Mouse (Mus musculus): ENCODE measurements at regions not wholly inside any gene's neighbourhood (a gene's known extent, or its start where the extent isn't known, plus 50 kb on each side); places are given as distances from the start of the nearest gene placed in this dataset.

GRCm38 (mm10) chr3:149796123-149796522 lies 805.8 kb upstream of the Adgrl2 start:
- H3K9me3 ChIP-seq, result no peaks in the 10 kb centered on the region
- H3K27me3 ChIP-seq, result no peaks in the 10 kb centered on the region
- 88% methylated on average over 2 of the region's 2 CpGs for WGBS
- no peak overlapping the region for H3K4me2 ChIP-seq (replicated peaks)
- H3K4me1 ChIP-seq (replicated peaks), result no peaks in the 10 kb centered on the region
- H3K4me3 ChIP-seq (replicated peaks), result no peak overlapping the region
- H3K27ac ChIP-seq, result no peak overlapping the region
- no peak for ATAC-seq
- no peaks in the 10 kb centered on the region for H3K36me3 ChIP-seq
- no peak overlapping the region for H3K9ac ChIP-seq (replicated peaks)

DNA sequence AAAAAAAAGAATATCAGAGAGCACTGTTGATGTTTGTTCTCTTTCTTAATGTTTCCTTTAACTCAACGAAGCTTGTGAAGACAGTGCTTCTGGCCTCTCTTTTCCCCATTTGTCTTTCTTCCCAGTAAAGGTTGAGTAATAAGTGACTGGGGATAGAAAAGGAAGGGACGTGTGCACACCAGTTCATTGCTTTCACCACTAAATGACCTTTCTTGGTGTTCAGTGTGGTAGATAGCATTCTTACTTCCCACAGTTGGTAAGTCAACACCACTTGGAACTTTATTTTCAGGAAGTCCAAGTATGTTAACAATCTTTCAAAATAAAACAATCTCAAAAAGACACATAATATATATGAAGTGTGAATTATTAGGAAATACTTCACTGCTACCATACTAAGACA lies 801.2 kb upstream of the Adgrl2 start:
- no peaks in the 10 kb centered on the region for H3K9me3 ChIP-seq
- H3K36me3 ChIP-seq, result no peaks in the 10 kb centered on the region
- H3K4me2 ChIP-seq (replicated peaks), result no peak overlapping the region
- WGBS, result 90% methylated on average over 2 of the region's 2 CpGs
- no peak overlapping the region for H3K4me3 ChIP-seq (replicated peaks)
- no peaks in the 10 kb centered on the region for H3K4me1 ChIP-seq (replicated peaks)
- no peak overlapping the region for H3K9ac ChIP-seq (replicated peaks)
- H3K27me3 ChIP-seq, result no peaks in the 10 kb centered on the region
- H3K27ac ChIP-seq, result no peak overlapping the region
- no peak for ATAC-seq

DNA sequence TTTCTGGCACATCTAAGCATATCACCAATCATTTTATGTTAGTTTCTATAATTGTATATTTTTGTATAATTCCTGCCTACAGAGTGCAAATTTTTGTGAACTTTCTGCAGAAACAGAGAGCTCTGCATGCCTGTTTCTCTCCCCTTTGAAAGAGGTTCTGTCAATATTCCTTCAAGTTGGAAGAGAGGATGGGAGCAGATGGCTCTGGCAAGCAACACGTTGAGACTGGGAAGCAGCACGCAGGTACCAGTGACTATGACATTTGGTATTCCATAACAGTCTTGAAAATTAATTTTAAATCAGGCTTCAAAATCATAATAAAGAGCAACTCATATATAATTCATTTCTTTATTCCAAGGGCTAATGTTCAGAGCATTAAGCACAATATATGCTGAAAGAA lies 795.7 kb upstream of the Adgrl2 start:
- H3K4me2 ChIP-seq (replicated peaks), result no peak overlapping the region
- no peak for ATAC-seq
- H3K9ac ChIP-seq (replicated peaks), result no peak overlapping the region
- 0 out of 2 replicates have a peak, but pooled peaks cover 5% of the 10 kb centered on the region for H3K4me1 ChIP-seq (replicated peaks)
- H3K9me3 ChIP-seq, result no peaks in the 10 kb centered on the region
- H3K4me3 ChIP-seq (replicated peaks), result no peak overlapping the region
- no peaks in the 10 kb centered on the region for H3K36me3 ChIP-seq
- 94% methylated on average over 2 of the region's 2 CpGs for WGBS
- no peak overlapping the region for H3K27ac ChIP-seq
- H3K27me3 ChIP-seq, result peaks cover 6% of the 10 kb centered on the region; the same call in 1 of the 2 replicates

DNA sequence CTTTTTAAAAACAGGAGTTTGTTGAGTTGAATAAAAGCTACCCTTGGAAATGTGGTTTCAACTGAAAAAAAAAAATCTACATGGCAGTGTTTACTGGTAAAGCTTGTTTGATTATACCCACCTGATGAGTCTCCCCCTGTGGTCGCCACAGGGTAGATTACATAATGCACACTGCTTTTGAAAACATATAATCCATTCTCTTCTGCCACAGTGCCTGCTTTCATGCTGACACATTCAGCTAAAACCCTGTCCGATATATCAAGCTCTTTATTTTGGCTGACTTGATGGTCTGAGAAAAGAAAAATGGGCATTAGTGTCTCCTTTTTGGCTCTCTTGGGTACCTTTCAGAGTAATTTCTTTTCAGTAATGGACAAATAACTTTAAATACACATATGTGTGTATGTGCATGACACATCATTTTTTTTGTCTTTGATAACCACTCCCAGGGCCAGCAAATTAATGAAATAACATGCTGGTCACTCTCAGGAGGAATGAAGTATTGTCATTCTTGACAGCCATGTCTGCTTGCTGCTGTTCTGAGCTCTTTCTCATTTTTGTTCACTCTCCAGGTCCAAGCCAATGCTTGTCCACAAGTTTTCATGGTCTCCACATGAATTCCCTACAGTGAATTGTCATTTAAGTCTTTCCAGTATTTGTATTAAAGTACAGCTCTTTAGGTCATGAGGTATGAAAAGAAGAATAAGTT lies 793.7 kb upstream of the Adgrl2 start:
- WGBS, result 23% methylated on average over 2 of the region's 2 CpGs
- H3K9ac ChIP-seq (replicated peaks), result no peak overlapping the region
- no peak overlapping the region for H3K4me3 ChIP-seq (replicated peaks)
- H3K27ac ChIP-seq, result no peak overlapping the region
- ATAC-seq, result no peak
- H3K9me3 ChIP-seq, result no peaks in the 10 kb centered on the region
- H3K36me3 ChIP-seq, result no peaks in the 10 kb centered on the region
- H3K4me1 ChIP-seq (replicated peaks), result 0 out of 2 replicates have a peak, but pooled peaks cover 5% of the 10 kb centered on the region
- peaks cover 6% of the 10 kb centered on the region; the same call in 1 of the 2 replicates for H3K27me3 ChIP-seq
- no peak overlapping the region for H3K4me2 ChIP-seq (replicated peaks)

DNA sequence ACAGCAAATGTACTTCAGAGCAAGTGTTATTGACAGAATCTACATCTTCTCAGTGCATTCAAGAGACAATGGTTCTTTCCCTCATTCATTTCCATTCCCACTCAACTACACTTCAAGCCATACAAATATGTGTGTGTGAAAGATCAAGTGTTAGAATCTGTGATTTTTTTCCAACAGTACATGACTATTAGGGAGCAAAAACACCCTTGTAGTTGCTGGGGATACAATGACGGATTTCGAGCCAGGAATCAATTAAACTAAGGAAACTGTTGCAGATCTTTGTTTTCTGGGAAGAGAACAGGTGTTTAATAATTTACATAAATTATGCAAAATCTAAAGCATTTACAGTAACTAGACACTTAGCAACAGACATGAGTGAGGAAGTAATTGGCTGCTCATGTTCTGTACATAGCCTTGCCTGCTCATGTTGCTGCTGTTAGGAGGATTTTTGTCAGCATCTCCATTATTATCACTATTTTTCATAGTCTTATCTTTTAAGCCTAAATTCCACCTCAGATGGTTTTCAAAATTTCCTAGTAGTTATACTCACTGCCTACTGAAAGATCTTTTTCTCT lies 777.6 kb upstream of the Adgrl2 start:
- Histone ChIP-seq H3K9me3 (no peaks in the 10 kb centered on the region), H3K27ac (no peak overlapping the region), H3K9ac (replicated peaks) (no peak overlapping the region), H3K4me2 (replicated peaks) (no peak overlapping the region), H3K27me3 (no peaks in the 10 kb centered on the region), H3K36me3 (no peaks in the 10 kb centered on the region), H3K4me1 (replicated peaks) (no peaks in the 10 kb centered on the region), H3K4me3 (replicated peaks) (no peak overlapping the region)
- 78% methylated on average over 2 of the region's 2 CpGs for WGBS
- no peak for ATAC-seq

GRCm38 (mm10) chr3:149761245-149761644 lies 770.9 kb upstream of the Adgrl2 start:
- ATAC-seq, result no peak
- H3K27ac ChIP-seq, result no peak overlapping the region
- no peak overlapping the region for H3K4me2 ChIP-seq (replicated peaks)
- H3K27me3 ChIP-seq, result no peaks in the 10 kb centered on the region
- no peaks in the 10 kb centered on the region for H3K9me3 ChIP-seq
- no peak overlapping the region for H3K9ac ChIP-seq (replicated peaks)
- H3K4me3 ChIP-seq (replicated peaks), result no peak overlapping the region
- H3K36me3 ChIP-seq, result no peaks in the 10 kb centered on the region
- no peaks in the 10 kb centered on the region for H3K4me1 ChIP-seq (replicated peaks)
- 94% methylated on average over 2 of the region's 2 CpGs for WGBS

GRCm38 (mm10) chr3:149757910-149758592 lies 767.7 kb upstream of the Adgrl2 start:
- Histone ChIP-seq H3K9me3 (no peaks in the 10 kb centered on the region; the same call in 1 of the 2 replicates), H3K9ac (replicated peaks) (no peak overlapping the region), H3K27me3 (no peaks in the 10 kb centered on the region), H3K27ac (no peak overlapping the region), H3K4me1 (replicated peaks) (no peaks in the 10 kb centered on the region), H3K4me2 (replicated peaks) (no peak overlapping the region), H3K36me3 (no peaks in the 10 kb centered on the region), H3K4me3 (replicated peaks) (no peak overlapping the region)
- WGBS, result 82% methylated on average over 6 of the region's 6 CpGs
- no peak for ATAC-seq

DNA sequence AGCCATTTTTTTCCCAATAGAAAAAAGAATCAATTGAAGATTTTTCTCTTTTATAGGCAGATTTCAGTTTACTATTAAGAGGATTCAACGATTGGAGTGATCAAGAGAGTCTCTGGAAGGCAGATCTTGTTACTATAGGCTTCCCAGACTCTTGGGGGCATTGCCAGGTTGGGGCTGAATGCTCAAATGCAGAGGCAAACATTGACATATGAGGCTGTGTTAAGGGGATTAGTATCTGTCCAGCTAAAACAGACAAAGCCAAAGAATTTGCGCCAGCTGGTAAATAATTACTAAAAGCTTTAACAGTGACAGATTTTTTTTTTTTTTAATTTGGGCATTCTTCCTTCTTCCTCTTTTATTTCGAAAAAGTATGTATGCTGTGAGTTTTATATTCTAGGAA lies 745.7 kb upstream of the Adgrl2 start:
- Histone ChIP-seq H3K9ac (replicated peaks) (no peak overlapping the region), H3K4me3 (replicated peaks) (no peak overlapping the region), H3K36me3 (no peaks in the 10 kb centered on the region), H3K4me1 (replicated peaks) (no peaks in the 10 kb centered on the region), H3K9me3 (no peaks in the 10 kb centered on the region), H3K27ac (no peak overlapping the region), H3K27me3 (no peaks in the 10 kb centered on the region), H3K4me2 (replicated peaks) (no peak overlapping the region)
- ATAC-seq, result no peak
- WGBS, result 50% methylated on average over 3 of the region's 3 CpGs

GRCm38 (mm10) chr3:149726212-149726611 lies 735.9 kb upstream of the Adgrl2 start:
- no peak overlapping the region for H3K4me2 ChIP-seq (replicated peaks)

GRCm38 (mm10) chr3:149724879-149725278 lies 734.5 kb upstream of the Adgrl2 start:
- H3K36me3 ChIP-seq, result no peaks in the 10 kb centered on the region
- H3K4me2 ChIP-seq (replicated peaks), result no peak overlapping the region
- 96% methylated on average over 3 of the region's 3 CpGs for WGBS
- no peaks in the 10 kb centered on the region for H3K27me3 ChIP-seq
- no peak overlapping the region for H3K27ac ChIP-seq
- ATAC-seq, result no peak
- no peak overlapping the region for H3K9ac ChIP-seq (replicated peaks)
- no peak overlapping the region for H3K4me3 ChIP-seq (replicated peaks)
- H3K4me1 ChIP-seq (replicated peaks), result 0 out of 2 replicates have a peak, but pooled peaks cover 6% of the 10 kb centered on the region
- H3K9me3 ChIP-seq, result no peaks in the 10 kb centered on the region

More at GRCm38 (mm10) chr3:149726212-149726611, 735.9 kb upstream of the Adgrl2 start:
- Histone ChIP-seq H3K36me3 (no peaks in the 10 kb centered on the region), H3K4me3 (replicated peaks) (no peak overlapping the region), H3K27me3 (no peaks in the 10 kb centered on the region), H3K4me1 (replicated peaks) (no peaks in the 10 kb centered on the region), H3K9ac (replicated peaks) (no peak overlapping the region), H3K9me3 (no peaks in the 10 kb centered on the region), H3K27ac (no peak overlapping the region)
- ATAC-seq, result no peak
- WGBS, result 84% methylated on average over 4 of the region's 4 CpGs

DNA sequence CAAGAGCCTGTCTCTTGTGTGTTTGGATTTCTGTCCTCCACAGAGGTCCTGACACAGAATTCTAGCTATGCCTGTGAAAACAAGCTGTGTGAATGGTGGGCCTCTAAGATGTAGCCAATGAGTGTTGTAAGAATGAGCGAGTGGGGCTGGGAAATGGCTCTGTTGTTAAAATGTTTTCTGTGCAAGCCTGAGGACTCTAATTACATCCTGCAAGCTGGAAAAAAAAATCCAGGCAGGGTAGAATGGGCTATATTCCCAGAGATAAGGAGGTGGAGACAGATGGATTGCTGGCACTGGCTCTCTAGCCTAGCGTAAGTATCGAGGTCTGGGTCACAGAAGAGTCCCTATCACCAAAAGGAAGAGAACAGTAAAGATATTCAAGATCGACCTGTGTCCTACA lies 731.5 kb upstream of the Adgrl2 start:
- no peaks in the 10 kb centered on the region for H3K27me3 ChIP-seq
- 94% methylated on average over 4 of the region's 4 CpGs for WGBS
- no peak overlapping the region for H3K4me2 ChIP-seq (replicated peaks)
- no peak overlapping the region for H3K27ac ChIP-seq
- H3K4me1 ChIP-seq (replicated peaks), result 0 out of 2 replicates have a peak, but pooled peaks cover 6% of the 10 kb centered on the region
- no peak overlapping the region for H3K4me3 ChIP-seq (replicated peaks)
- no peak for ATAC-seq
- H3K36me3 ChIP-seq, result no peaks in the 10 kb centered on the region
- H3K9ac ChIP-seq (replicated peaks), result no peak overlapping the region
- no peaks in the 10 kb centered on the region for H3K9me3 ChIP-seq

- 22% methylated on average over 6 of the region's 6 CpGs for WGBS
- no peak overlapping the region for H3K4me2 ChIP-seq (replicated peaks)
- peak; percentile 77 for ATAC-seq
- H3K27ac ChIP-seq, result no peak overlapping the region
- no peaks in the 10 kb centered on the region for H3K27me3 ChIP-seq
- no peak overlapping the region for H3K9ac ChIP-seq (replicated peaks)
- H3K36me3 ChIP-seq, result no peaks in the 10 kb centered on the region
- no peak overlapping the region for H3K4me3 ChIP-seq (replicated peaks)
- no peaks in the 10 kb centered on the region for H3K9me3 ChIP-seq
- H3K4me1 ChIP-seq (replicated peaks), result 0 out of 2 replicates have a peak, but pooled peaks cover 6% of the 10 kb centered on the region
Measured at GRCm38 (mm10) chr3:149720306-149720705, 730.0 kb upstream of the Adgrl2 start.

Measured in midbrain, embryonic 13.5 days (tissue).